Mouse (Mus musculus) left cerebral cortex, postnatal 25 days (tissue): ENCODE measurements around the gene Tubal3. TPM values are rescaled to one million over a fixed set of nuclear protein-coding genes. Genes with fewer than 3 reads are reported as not detected.

Experiments
- DNase-seq, 2 experiments: peaks; one replicate each; pipeline ENCODE4 v3.0.0; 2022; ENCODE audit warnings: low spot score in 2 of 2, mixed read lengths in 1 of 2
- intact Hi-C: fragments of 180-260 bp; cut with DNase I; formaldehyde crosslinking; loops from one replicate; pipeline ENCODE4 v1.15.1; 2025
- microRNA-seq, 2 experiments: library from miRNA; unstranded; fragments of <30 nt; microRNA quantifications; one replicate each; pipeline ENCODE4 v1.2.0; 2022
- total RNA-seq, 2 experiments: library from RNA; stranded (reverse); gene quantifications; 2 replicates each; pipeline ENCODE4 v1.2.3; 2021

The Tubal3 gene
- total RNA-seq, 2 experiments from 2014 or later = not detected

DNA sequence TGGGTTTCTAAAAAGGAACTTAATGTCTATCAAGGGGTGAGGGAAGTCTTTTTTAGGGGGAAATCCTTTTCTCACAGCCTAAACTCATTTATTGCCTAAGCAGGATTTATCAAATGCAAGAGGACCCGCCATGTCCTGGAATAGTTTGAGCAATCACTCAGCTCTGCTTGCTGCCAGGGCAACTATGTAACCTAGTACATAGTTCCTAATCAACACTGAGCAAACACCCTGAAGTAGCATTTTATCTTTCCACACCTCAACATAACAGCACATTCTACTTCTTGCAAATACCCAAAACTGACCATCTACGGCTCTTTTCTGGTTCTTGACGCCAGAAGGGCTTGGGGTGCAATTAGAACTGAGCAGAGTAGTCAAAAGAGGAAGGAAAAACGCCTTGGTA lies 9.8 kb upstream of the Tubal3 start:
- DNase-seq = no peak
- intact Hi-C loops = no loop called here

DNA sequence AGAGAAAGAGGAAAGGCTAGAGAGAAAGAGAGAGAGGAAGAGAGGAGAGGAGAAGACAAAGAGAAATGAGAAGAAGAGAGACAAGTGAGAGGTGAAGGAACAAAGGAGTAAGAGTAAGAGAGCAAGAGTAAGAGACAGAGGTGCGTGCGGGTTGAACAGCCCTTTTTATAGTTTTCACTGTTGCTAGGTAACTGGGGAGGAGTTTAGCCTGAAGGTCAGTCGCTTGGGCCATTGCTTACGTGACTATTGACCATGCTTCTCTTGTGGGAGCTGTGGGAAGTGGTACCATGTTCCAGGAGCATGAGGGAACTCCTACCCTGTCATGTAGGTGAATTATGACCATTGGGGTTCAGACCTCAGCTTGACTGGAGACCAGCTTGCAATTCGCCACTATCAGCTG lies 7.7 kb upstream of the Tubal3 start:
- DNase-seq = no peak
- intact Hi-C loops = no loop called here

DNA sequence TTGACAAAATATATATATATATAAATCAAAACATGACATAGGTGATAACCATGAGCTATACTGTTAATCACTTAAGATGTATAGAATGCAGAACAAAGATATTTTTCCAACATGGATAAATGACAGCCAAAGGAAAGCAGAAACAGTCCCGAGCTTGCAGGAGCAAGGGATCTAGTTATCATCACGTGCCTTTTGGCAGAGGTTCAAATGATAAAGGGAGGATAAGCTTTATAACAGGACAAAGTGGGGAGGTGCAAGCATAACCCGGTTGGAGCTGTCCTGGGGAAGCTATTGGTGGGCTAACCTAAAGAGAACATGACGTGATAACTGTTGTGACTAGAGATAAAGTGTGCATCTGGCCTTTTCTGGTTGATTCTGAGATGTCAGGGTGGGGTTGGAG lies 4.6 kb upstream of the Tubal3 start:
- no peak for DNase-seq
- intact Hi-C loops = no loop called here

DNA sequence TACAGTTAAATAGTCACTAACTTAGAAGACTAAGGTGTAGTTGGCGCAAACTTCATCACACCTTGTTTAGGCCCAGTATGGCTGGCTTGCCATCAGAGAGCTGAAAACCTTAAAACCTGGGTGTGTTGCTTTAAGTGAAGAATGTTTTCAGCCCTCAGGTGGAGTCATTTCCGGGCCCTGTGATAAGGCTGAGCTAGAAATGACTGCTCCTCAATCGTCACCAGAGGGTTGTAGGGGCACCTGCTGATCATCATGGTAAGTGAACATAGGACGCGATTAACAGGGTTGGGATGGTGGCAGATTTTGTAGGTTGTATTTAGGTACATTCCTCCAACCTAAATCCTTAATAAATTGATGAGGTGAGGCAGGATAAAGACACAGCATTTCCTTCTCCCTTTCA lies 6.4 kb downstream of the Tubal3 start:
- DNase-seq = no peak
- intact Hi-C loops = no loop called here

DNA sequence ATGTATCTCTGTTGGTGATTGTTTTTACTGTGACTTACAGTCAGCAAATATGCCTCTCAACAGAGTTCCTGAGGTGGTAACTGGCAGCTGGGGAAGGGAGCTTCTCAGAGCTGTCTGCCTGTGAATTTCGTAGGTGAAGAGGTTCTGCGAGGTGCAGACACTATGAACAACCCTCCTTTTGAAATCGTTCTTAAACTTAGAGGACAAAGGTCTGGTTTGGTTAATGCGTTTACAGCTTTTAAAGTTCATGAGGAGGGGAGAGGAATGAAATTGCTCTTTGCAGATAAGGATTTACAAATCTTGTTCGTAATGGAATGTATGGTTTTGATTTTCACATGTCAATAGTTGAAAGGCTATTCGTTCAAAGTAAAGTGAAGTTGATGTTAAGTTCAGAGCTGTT lies 7.6 kb downstream of the Tubal3 start:
- intact Hi-C loops = no loop called here
- DNase-seq = no peak

DNA sequence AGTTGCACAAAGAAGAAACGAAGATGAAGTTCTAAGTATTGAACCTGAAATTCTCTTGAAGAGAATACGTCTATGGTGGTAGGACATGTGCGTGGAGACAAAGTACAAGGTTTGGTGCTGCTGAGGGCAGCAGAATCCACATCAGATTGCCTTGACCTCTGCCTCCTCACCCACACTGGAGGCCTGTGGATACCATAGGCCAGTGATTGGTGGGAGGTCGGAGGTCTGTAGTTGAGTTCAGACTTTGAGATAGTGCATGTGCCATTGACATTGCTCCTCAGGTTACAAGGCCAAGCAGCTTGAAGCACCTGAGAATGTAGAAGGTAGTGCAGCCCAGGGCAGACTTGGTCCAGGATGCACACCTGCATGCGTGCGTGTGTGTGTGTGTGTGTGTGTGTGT lies 8.0 kb downstream of the Tubal3 start:
- intact Hi-C loops = no loop called here
- DNase-seq = no peak

DNA sequence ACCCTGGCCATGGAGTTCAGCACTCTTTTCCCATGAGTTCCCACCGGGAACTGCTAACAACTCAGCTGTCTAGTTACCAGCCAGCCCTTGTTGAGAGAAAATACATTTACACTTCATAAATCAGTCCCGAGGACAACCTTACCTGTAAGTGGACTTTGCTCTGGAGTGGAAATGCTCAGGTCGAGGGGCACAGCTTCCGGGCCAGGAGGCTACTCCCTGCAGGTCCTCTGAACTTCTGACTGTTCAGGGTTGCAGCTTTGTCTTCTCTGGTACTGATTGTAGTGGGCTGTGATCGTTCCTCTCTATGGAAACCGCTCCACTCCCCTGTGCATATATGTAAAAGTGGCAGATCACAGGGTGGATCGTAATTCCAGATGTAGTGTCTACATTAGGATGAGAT lies 26.6 kb downstream of the Tubal3 start:
- no peak for DNase-seq
- intact Hi-C loops = no loop called here

DNA sequence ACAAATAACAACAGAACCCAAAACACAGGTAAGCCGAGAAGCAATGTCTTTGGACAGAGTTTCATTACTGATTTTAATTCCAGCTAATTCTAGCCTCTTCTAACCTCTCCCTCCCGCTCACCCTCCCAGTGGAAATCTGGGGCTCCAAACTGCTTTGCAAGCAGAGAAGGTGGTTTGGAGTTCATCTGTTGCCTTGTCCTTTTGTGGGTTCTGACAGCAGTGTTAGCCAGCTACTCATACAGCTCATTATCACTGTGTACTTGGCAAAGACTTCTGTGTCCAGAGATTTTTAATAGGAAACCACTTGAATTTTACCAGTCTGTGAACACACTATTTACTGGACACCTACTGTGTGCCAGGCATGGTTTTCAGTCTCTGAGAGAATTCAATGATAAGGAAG lies 27.2 kb downstream of the Tubal3 start, which contains the start of gene Ucn3:
TSS of gene Ucn3 (minus strand) at position 101 of the 400 bp plus-strand sequence.
- intact Hi-C loops = no loop called here
- no peak for DNase-seq

DNA sequence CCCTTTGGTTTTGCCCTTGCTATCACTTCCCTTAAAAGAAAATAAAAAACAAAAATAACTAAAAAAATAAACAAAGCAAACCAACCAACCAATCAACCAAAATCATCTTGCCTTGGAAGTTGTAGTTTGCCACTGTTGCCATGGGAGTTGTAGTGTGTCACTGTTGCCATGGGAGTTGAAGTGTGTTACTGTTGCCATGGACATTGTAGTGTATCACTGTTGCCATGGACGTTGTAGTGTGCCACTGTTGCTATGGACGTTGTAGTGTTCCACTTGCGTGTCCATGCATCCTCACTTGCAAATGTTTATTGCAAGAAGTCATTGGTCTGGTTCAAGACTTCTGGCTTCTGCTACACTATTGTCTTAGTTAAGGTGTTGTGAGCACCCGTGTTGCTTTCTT lies 29.2 kb downstream of the Tubal3 start:
- no peak for DNase-seq
- intact Hi-C loops = no loop called here

DNA sequence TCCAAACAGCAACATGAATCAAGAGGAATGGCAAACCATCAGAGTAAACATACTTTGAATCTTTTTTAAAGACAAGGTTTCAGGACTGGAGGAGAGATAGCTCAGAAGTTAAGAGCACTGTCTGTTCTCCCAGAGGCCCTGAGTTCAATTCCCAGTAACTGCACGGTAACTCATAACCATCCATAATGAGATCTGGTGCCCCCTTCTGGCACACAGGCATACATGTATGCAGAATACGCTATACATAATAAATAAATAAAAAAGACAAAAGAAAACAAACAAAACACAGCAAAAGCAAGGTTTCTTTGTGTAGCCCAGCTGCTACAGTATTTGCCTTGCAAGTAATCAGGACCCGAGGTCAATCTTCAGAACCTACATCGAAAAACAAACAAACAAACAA lies 31.4 kb downstream of the Tubal3 start:
- no peak for DNase-seq
- intact Hi-C loops = no loop called here

DNA sequence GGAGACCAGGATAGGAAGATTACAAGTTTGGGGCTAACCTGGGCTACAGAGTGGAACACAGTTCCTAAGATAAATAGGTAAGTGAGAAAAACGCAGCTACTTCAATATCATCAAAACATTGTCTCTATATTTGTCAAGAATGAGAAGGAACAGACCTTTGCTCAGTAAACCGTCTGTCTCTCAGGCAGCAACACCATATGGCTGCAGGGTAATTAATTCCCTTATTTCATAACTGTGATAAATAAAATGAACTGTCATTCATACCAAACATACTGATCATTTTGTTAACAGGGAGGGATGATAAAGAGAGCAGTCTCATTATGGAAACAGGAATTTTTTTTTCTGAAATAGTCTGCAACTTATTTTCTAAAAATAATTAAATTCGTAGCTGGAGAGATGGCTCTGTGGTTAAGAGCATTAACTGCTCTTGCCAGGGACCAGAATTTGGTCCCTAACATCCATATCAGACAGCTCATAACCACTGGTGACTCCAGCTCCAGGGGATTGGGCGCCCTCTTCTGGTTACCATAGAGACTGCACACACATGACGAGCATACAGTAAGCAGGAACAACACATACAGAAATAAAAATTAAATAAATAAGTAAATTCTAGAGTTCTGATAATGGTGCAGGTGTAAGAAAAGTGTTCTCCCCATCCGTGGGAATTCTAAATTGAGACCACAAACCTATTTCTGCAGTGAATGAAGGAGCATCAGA lies 33.3 kb downstream of the Tubal3 start:
- DNase-seq = no peak
- intact Hi-C loops = no loop called here

DNA sequence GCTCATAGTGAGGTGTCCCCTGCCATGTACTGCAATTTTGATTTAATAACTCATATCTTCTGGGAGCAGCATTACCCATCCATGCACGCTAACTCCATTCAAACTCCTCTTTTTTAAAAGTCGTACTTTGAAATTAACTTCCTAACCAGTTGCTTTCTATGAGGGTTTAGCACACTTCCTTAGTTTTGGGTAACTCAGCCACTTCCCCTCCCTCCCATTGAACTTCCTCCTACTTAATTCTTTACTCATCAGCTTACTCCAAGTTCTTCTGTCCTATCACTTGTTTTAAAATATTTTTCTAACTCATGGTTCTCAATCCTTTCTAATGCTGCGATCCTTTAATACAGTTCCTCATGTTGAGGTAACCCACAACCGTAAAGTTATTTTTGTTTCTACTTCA lies 50.8 kb downstream of the Tubal3 start:
- no peak for DNase-seq
- intact Hi-C loops = no loop called here

Small RNA genes lying within 50 kb of the gene (microRNA-seq; reads per million reads assigned to microRNA genes)
- gene Gm22460 = 0 reads per million in 2 experiments

Other genes with a start within 250 kb of the Tubal3 start
- gene Calml3, start 114.0 kb upstream of the Tubal3 start, total RNA-seq = not detected
- gene Calm4, start 80.5 kb upstream of the Tubal3 start, total RNA-seq = not detected
- gene Calm5, start 64.1 kb upstream of the Tubal3 start, total RNA-seq = not detected
- 10 to 100 TPM; 44.0 to 50.3 TPM for gene Net1, start 54 bp upstream of the Tubal3 start, total RNA-seq
- under 1 TPM in 1 of 2 experiments, not detected in 1; 0.23 TPM for gene Ucn3, start 27.1 kb downstream of the Tubal3 start, total RNA-seq
- 1 to 10 TPM in 1 of 2 experiments, under 1 TPM in 1; 0.94 to 1.8 TPM for gene Akr1c14, start 130.7 kb downstream of the Tubal3 start, total RNA-seq
- gene Akr1c18, start 232.4 kb downstream of the Tubal3 start, total RNA-seq = 1 to 10 TPM; 1.1 to 1.7 TPM